Mouse (Mus musculus) layer of hippocampus, adult 18-20 months (tissue): Measurements from ENCODE around the gene Plcl1. TPM values are rescaled to one million over a fixed set of nuclear protein-coding genes. Genes with fewer than 3 reads are reported as not detected.

Source experiments
- DNase-seq, 2 experiments: peaks; one replicate each; pipeline ENCODE4 v3.0.0; 2022; ENCODE audit warnings: low spot score in 2 of 2
- total RNA-seq, 2 experiments: library from RNA; stranded (reverse); gene quantifications; 2 replicates each; pipeline ENCODE4 v1.2.3; 2021

Gene Plcl1
- total RNA-seq, 2 experiments from 2014 or later, result 31.0 to 33.7 TPM

DNA sequence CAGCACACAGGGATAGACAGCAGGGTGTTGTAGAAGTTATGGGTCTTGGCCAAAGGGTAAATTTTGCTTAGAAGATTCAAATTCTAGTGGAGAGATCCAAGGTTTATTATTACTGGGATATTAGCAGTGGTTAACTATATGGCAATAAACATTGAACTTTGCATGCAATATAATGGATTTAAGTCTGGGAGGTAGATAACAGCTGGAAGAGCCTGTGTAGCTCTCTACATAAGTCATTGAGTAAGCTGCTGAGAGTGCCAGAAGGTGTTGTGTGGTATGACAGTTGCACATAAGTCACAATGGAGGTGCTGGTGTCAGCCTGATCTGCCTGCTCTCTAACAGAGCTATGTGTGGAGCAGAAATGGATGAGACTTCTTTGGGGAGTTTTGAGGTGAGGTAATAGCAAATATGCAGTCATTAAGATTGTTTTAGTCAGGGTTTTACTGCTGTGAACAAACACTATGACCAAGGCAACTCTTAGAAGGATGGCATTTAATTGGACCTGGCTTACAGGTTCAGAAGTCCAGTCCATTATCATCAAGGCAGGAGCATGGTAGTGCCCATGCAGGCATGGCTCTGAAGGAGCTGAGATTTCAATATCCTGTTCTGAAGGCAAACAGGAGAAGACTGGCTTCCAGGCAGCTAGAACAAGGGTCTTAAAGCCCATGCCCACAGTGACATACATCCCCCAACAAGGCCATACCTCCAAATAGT is 364.5 kb downstream of the Plcl1 start:
- no peak for DNase-seq

DNA sequence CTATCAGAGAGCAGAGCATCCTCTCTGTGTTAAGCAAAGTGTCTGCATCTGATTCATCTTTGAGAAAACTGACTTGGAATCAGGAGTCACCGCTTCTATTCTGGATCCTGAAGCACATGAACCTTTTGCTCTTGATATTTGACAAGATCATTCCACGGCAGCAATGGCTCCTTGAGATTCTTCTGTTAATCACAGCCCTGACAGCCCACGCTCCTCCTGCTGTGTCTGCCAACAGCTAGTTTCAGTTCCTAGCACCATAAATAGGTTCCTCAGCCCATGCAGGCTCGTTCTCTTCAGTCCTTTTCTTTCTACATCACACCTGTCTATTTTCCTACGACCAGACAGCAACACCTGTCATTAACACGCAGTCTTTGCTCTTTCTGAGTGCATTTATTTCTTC is 387.1 kb downstream of the Plcl1 start:
- DNase-seq, result peak; percentile 32 to 82

Other genes with a start within 250 kb of the Plcl1 start
- 10 to 100 TPM; 35.6 to 36.4 TPM for gene Rftn2, start 179.1 kb upstream of the Plcl1 start, total RNA-seq
- gene Mars2, start 168.7 kb upstream of the Plcl1 start, total RNA-seq, result 1 to 10 TPM; 8.1 to 8.6 TPM
- 1 to 10 TPM in 1 of 2 experiments, under 1 TPM in 1; 0.50 to 1.0 TPM for gene Boll, start 42.5 kb upstream of the Plcl1 start, total RNA-seq